Mouse (Mus musculus): ENCODE data around the gene Sema5a.

Sema5a gene

GRCm38 (mm10) chr15:32434274-32434673, 189.7 kb downstream of the Sema5a start:
- DNase-seq (ENCODE audit: low read depth, low spot score) = no peak

DNA sequence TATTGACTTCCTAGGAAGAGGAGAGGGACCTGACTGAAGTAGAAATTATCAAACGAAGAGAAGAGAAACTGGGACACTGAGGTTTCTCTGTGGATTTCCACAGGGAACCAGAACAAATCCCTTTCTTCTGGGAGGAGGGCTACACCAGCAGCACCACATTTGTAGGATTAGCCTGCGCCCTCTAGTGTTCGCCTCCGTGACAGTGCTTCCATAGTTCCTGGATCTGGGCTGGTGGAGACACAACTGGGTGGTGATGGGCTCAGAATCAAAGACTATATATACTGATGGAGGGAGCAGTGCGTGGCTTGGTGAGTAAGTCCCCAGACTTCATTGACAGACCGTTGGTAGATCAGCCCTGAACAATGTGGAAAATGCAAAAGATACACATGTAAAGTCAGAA, 193.0 kb downstream of the Sema5a start:
- DNase-seq (ENCODE audit: low read depth, low spot score) = peak; percentile 55

DNA sequence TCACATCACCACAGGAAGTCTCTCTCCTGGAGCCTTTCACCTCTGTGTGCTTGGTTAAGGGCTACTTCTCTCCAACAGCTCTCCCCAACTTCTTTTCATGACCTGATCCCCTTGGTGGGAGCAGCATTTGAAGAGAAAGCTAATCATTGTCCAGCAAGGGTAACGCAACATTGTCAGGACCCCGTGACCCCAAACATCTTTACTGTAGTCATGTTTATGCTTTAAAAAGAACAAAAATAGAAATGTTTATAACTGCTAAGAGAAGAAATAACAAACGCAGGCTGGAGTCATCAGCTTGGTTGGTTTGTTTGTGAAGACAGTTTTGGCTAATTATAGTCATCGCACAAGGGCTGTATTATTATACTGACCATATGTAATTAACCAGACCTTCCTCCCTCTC, 198.1 kb downstream of the Sema5a start:
- no peak for DNase-seq (ENCODE audit: low read depth, low spot score)

GRCm38 (mm10) chr15:32447558-32448349, 203.1 kb downstream of the Sema5a start:
- no peak for DNase-seq (ENCODE audit: low read depth, low spot score)

GRCm38 (mm10) chr15:32459046-32459445, 214.4 kb downstream of the Sema5a start:
- DNase-seq (ENCODE audit: low read depth, low spot score) = no peak

GRCm38 (mm10) chr15:32460238-32460637, 215.6 kb downstream of the Sema5a start:
- no peak for DNase-seq (ENCODE audit: low read depth, low spot score)

- no peak for DNase-seq (ENCODE audit: low read depth, low spot score)
These were observed 227.0 kb downstream of the Sema5a start for GRCm38 (mm10) chr15:32471480-32472050.

- no peak for DNase-seq (ENCODE audit: low read depth, low spot score)
These were observed 236.1 kb downstream of the Sema5a start for GRCm38 (mm10) chr15:32480747-32481146.

DNA sequence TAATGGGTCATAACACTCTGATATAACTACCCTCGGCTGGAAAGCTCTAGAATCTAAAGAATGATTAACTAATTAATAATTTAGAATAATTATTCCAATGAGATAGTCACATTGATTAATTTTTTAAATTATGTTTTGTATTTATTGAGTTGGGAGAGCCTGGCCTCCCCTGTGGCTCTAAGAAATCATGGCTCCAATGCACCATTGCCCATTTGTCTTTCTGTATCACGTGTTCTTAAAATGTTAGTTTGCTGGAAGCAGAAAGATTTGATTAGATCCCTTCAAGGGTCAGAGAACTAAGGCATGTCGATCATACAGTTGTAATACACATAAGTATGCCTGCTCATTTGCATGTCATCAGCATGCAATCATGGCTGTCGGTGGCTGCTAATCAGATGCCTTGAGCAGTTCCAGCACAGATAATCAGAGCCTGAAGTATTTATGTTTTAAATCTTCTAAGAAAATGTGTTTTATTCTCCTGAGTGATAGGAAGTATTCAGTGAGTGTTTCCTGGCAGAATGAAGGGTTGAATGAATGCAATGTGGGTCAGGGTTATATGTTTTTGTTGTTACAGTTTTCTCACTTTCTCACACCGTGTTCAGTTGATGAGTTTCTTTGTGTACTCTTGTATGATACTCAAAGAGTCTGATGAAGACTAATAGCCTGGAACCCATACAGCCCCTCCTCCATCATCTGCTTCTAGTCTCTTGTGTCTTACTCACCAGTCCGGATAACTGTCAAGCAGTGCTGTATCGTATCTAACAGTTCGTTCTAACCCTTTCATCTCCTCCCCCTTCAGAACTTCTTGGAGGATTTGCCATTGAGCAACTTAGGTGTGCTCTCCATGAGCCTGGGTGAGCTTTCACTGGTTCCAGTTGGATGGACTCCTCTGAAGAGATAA, 240.7 kb downstream of the Sema5a start:
- DNase-seq (ENCODE audit: low read depth, low spot score) = no peak

DNA sequence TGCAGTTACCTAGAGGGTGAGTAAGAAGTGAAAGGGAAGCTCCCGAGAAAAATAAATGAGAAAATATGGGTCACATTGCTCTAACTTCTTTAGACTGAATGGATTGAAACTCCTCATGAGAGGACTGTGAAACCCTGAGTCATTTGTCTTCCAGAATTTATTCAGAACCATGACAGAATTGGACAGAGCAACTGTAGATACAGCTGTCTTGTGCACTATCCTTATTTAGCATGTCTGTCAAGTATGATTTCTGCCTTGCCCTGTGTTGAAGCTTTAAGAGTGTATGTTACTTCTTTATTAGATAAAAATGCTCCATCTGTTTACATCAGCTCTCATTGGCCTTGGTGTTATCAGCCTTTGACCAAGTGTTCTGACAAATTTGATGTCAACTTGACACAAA, 243.4 kb downstream of the Sema5a start:
- no peak for DNase-seq (ENCODE audit: low read depth, low spot score)

GRCm38 (mm10) chr15:32494219-32494618, 249.6 kb downstream of the Sema5a start:
- no peak for DNase-seq (ENCODE audit: low read depth, low spot score)

- DNase-seq (ENCODE audit: low read depth, low spot score) = no peak
These were observed 250.3 kb downstream of the Sema5a start for GRCm38 (mm10) chr15:32494899-32495298.

DNA sequence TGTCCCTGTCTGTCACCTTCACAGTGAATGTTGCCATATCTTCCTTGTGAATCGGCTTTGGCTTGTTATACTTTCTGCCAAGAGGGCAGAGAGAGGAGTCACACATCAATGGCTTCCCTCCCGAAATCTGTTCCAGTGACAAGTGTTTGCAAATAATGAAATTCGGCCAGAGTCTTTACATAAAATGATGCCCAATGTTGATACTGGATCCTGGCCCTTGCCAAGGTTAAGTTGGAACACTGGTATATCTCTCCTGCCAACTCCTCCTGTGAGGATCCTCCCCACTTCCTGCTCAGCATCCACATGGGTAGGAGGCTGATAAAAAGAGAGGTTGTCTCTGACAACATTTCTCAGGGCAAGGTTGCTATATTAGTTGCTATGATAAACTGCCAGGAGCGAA, 252.3 kb downstream of the Sema5a start:
- no peak for DNase-seq (ENCODE audit: low read depth, low spot score)

- peak; percentile 29 for DNase-seq (ENCODE audit: low read depth, low spot score)
These were observed 261.3 kb downstream of the Sema5a start for GRCm38 (mm10) chr15:32505941-32506340.

DNA sequence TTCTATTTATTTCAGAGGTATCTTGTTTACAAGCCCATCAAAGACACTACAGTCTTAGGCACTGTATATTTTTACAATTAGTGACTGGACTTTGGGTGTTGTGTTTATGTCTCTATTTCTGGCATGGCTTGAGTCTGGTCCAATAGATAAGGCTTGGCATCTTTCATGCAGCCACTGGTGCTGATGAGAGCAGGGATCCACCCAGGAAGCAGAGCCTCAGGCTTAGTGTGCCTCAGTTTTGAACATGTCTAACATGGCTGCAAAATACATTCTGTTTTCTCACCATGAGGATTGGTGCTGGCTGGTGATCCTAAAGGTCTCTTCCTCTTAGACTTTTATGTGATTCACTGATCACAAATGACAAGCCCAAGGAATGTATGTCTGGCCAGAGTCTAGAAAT, 263.7 kb downstream of the Sema5a start:
- no peak for DNase-seq (ENCODE audit: low read depth, low spot score)

- no peak for DNase-seq (ENCODE audit: low read depth, low spot score)
These were observed 270.3 kb downstream of the Sema5a start for GRCm38 (mm10) chr15:32514877-32515276.

- no peak for DNase-seq (ENCODE audit: low read depth, low spot score)
These were observed 273.3 kb downstream of the Sema5a start for GRCm38 (mm10) chr15:32517954-32518353.

GRCm38 (mm10) chr15:32532539-32532938, 287.9 kb downstream of the Sema5a start:
- no peak for DNase-seq (ENCODE audit: low read depth, low spot score)

DNA sequence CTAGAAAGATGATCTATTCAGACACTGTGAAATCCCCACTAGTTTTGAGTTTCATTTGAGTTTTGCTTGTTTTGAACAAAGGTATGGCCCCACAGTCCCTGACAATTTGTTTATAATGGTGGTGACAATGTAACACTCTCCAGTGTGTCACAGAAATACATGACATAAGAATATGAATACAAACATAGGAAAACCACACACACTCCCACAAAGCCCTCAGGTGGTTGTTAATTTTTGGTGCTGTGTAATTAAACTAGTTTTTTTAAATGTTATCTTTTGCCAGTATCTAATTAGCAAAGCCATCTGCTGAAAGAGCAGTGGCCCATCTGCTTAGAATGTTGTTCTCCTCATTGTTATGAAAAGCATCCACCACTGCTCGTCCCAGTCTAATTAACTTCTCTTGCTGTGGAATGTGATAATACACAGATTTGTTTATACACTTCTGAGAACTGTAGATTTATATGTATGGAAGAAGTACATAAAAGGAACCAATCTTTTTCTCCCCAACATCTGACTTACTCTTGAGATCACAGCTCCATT, 289.0 kb downstream of the Sema5a start:
- DNase-seq (ENCODE audit: low read depth, low spot score) = peak; percentile 44

DNA sequence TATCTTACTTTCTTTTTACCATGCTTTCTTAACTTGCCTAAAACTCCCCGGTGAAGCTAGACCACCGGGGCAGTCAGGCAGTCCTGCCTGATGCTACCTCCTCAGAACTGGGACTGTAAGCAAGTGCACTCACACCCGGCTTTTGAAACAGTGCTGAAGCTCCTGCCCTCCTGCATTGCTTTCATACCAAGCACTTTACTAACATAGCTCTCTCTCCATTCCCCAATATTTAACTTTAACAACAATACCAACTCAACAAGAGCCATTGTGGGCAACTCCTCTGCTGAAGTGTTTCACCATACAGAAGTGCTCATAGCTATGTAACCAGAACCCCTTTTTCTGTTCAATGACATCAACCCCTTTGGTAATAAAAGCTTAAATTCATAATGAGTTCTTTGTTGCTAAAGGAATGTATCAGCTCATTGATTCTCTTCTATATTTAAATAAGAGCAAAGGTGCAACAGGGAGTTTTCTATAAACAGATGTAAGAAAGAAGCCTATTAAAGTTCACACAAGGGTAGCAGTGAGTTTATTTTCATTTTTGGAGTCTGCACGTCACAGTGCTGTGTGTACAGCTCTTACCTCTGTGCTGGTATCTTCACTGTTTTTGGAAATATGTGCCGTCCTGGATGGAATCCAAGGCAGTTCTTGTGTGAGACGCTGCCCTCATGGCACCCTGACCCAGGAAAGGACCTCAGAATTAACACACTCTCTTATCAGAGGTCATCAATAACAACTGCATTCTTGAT, 292.3 kb downstream of the Sema5a start:
- DNase-seq (ENCODE audit: low read depth, low spot score) = no peak

DNA sequence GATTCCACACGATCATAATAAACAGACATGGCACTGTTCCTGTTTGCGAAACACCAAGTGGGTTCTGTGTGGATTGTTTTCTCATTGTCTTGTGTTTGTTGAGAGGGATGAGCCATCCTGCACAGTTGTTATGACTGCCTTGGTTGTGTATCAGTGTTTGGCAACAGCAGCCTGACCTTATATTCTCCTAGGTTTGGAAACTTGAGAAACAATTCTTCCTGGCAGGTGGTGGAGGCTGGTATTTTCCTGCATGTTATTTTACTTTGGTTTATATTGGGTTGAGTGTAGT, 292.8 kb downstream of the Sema5a start:
- no peak for DNase-seq (ENCODE audit: low read depth, low spot score)

DNA sequence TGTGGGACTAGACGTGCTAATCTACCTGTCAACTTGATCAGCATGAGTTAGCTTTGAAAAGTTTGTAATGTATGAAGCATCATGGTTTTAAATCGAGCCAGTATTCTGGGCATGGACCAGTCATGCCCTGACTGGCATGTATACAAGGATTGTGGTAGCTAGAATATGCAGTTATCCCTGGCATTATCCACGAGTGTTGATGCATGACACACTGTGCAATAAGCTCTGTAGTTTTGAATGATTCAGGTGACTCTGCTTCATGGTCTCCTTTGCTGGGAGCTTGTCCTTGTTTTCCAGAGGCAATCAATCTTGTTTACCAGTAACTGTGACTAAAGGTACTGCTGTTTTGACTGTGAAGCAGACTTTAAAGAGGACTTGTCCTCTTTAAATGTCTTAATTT, 293.5 kb downstream of the Sema5a start:
- no peak for DNase-seq (ENCODE audit: low read depth, low spot score)

Data from telencephalon, adult 2 months (tissue).